Mouse (Mus musculus): ENCODE results near the gene Gm12666.

DNA sequence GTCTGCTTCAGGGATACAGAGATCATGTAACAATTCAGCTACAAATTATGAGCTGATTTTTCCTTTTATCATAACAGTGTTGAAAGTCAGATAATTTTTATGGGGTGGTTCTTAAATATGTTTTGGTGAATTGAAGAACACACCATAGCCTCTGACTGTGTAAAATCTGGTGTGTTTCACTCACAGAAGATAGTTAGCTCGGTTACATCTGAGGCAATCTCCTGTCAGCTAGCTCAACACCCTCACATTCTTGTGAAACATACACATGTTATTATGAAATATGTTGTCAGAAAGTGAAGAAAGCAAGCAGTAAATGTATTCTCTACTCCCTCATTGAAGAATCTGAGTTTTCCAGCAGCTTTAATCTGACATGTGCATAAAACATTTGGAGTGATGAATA is 24.7 kb upstream of the Gm12666 start:
- TF ChIP-seq ZC3H11A (IDR thresholded peaks at IDR 0.05; ENCODE audit: low read depth, low read length) (no peak), CTCF (conservative IDR thresholded peaks at IDR 0.05 in 1 of 2, IDR thresholded peaks at IDR 0.05 in 1 of 2; ENCODE audit: low read depth in 2 of 2, low read length in 2 of 2) (no peak), CHD1 (IDR thresholded peaks at IDR 0.05; ENCODE audit: low read depth, low read length) (no peak)
